Mouse (Mus musculus): ENCODE measurements around the gene Armc12.
"Not testable (repeated sequence)": the region's sequence is repeated elsewhere in the genome, so short reads cannot be mapped to it uniquely, and the experiment has no call there.

GRCm38 (mm10) chr17:28554021-28554420 is 23.4 kb downstream of the Armc12 start:
- TF ChIP-seq CTCF (IDR thresholded peaks at IDR 0.05; ENCODE audit: extremely low read depth, insufficient read length, insufficient replicate concordance, low read depth, low read length); POLR2A (IDR thresholded peaks at IDR 0.05; ENCODE audit: low read depth, low read length): not testable (repeated sequence)

Measured in small intestine, adult 2 months (tissue).